Mouse (Mus musculus) hindbrain, embryonic 14.5 days (tissue): Measurements from ENCODE around the gene Pitpnm1. TPM values are rescaled to one million over a fixed set of nuclear protein-coding genes. Genes with fewer than 3 reads are reported as not detected.
A peak's percentile ranks its signal among the peaks of the same experiment; 100 is the strongest.

Source experiments
- ATAC-seq: fragments of 200-750 bp; cut with Nextera tagmentation; 2 replicates; pipeline ENCODE4 v1.8.0; 2017; ENCODE audit warnings: moderate number of reproducible peaks, mild to moderate bottlenecking, moderate TSS enrichment, moderate library complexity; ENCODE audit not compliant: low FRiP score
- DNase-seq: peaks from one replicate; pipeline ENCODE4 v3.0.0-alpha.2; 2015; ENCODE audit warnings: low spot score
- H3K27ac ChIP-seq: fragments of 300-500 bp; sonication (generic); 2 replicates; pipeline ENCODE4 v1.5.1; 2014; ENCODE audit warnings: mild to moderate bottlenecking, moderate library complexity
- H3K27me3 ChIP-seq: fragments of 300-500 bp; sonication (generic); 2 replicates; pipeline ENCODE4 v1.6.1; 2014; ENCODE audit warnings: mild to moderate bottlenecking, low read length, mixed read lengths; ENCODE audit not compliant: control insufficient read depth, insufficient read depth
- H3K36me3 ChIP-seq: fragments of 300-500 bp; sonication (generic); replicated peaks from 2 replicates; pipeline ENCODE4 v1.6.1; 2014; ENCODE audit not compliant: control insufficient read depth, insufficient read depth
- H3K4me1 ChIP-seq: fragments of 300-500 bp; sonication (generic); replicated peaks from 2 replicates; pipeline ENCODE4 v1.6.1; 2014; ENCODE audit warnings: antibody characterized with exemption, low read length, mixed read lengths; ENCODE audit not compliant: control insufficient read depth, insufficient read depth
- H3K4me2 ChIP-seq: fragments of 300-500 bp; sonication (generic); replicated peaks from 2 replicates; pipeline ENCODE4 v1.6.1; 2014; ENCODE audit warnings: mild to moderate bottlenecking, moderate library complexity
- H3K4me3 ChIP-seq: fragments of 300-500 bp; sonication (generic); replicated peaks from 2 replicates; pipeline ENCODE4 v1.5.1; 2014; ENCODE audit warnings: mild to moderate bottlenecking, low read length
- H3K9ac ChIP-seq: fragments of 300-500 bp; sonication (generic); 2 replicates; pipeline ENCODE4 v1.6.1; 2014
- H3K9me3 ChIP-seq: fragments of 300-500 bp; sonication (generic); 2 replicates; pipeline ENCODE4 v1.6.1; 2016; ENCODE audit warnings: low read length; ENCODE audit not compliant: control insufficient read depth
- WGBS: fragments of 180-500 bp; shearing (Covaris S2); extraction: QIAGEN DNeasy Blood & Tissue Kit; methylation state at CpG from one replicate; pipeline ENCODE4 v1.1.7; 2014; 5-methylcytosine and 5-hydroxymethylcytosine counted together
- polyA plus RNA-seq: library from polyadenylated mRNA; unstranded; fragments of >200 nt; fragmentation: Nextera tagmentation; extraction: Ambion mirVana; gene quantifications from 2 replicates; pipeline ENCODE4 v1.2.1, GENCODE M21; 2014

Gene Pitpnm1
- polyA plus RNA-seq, 1 experiment from 2014 or later, result 70.0 TPM

DNA sequence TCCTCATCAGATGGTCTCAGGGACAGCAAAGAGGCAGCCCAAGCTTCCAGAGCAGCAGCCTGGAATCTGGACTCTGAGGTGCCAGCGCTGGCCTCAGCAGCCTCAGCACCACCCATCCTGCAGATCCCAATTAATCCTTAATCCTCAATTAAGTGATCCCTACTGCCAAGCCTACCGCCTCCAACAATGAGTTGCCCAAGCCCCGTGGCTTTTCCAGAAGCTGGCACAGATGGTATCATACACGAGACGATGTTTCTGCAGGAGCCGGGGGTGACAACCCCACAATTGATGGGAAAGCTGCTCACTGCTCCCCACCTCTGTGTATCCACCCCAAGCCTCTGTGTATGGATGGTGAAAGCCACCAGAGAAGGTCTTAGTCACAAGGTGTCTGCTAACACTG lies 10.7 kb upstream of the Pitpnm1 start:
- no peak overlapping the region for H3K4me2 ChIP-seq

DNA sequence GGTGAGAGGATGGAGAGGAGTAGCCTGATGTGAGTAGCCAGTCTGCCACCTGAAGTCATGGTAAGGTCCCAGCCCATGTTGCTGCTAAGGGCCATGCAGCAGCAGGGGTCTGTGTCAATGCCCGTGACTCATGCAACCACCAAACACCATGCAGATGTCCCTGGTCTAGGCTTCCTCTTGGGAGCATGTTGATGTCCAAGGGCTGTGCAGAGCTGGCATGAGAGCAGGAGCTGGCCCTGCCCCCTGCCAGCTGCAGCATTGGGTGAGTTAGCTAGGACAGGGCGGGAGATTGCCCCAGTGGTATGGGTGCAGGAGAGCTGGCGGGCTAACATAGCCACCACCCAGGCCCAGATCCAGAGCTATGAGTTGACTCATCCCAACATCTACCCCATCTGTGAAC lies 9.4 kb upstream of the Pitpnm1 start:
- Histone ChIP-seq H3K4me2 (no peak overlapping the region), H3K9ac (no peak overlapping the region), H3K9me3 (no peaks in the 10 kb centered on the region), H3K27ac (no peak overlapping the region), H3K4me3 (no peak overlapping the region), H3K27me3 (no peaks in the 10 kb centered on the region), H3K4me1 (no peaks in the 10 kb centered on the region), H3K36me3 (no peaks in the 10 kb centered on the region)
- no peak for DNase-seq
- WGBS, result 81% methylated on average over 3 of the region's 3 CpGs
- ATAC-seq, result no peak

More for the DNA sequence above, 10.7 kb upstream of the Pitpnm1 start:
- Histone ChIP-seq H3K4me3 (no peak overlapping the region), H3K9ac (no peak overlapping the region), H3K9me3 (no peaks in the 10 kb centered on the region), H3K36me3 (no peaks in the 10 kb centered on the region), H3K27me3 (no peaks in the 10 kb centered on the region), H3K4me1 (no peaks in the 10 kb centered on the region), H3K27ac (no peak overlapping the region)
- DNase-seq (no peak), ATAC-seq (no peak)
- 81% methylated on average over 6 of the region's 6 CpGs for WGBS

DNA sequence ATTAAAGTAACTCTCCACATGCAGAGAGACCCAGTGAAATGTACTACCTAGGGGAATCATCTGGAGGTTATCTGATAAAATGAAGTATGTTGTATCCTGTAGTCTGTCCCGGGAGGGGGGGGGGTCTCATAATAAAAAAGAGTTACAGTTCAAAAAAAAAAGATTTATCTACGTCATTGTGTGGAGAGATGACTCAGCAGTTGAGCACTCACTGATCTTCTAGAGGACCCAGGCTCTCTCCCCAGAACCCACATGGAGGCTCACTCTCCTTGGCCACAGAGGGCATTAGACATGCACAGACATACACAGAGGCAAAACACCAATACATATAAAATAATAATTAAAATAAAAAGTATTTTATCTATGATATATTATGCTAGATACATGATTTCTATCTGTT lies 8.4 kb upstream of the Pitpnm1 start:
- no peaks in the 10 kb centered on the region for H3K36me3 ChIP-seq
- DNase-seq (no peak), ATAC-seq (no peak)
- H3K9ac ChIP-seq, result no peak overlapping the region
- H3K4me1 ChIP-seq, result peaks cover 6% of the 10 kb centered on the region; the same call in 1 of the 2 replicates
- no peak overlapping the region for H3K4me3 ChIP-seq
- no peaks in the 10 kb centered on the region for H3K9me3 ChIP-seq
- no peak overlapping the region for H3K27ac ChIP-seq
- H3K4me2 ChIP-seq, result no peak overlapping the region
- no peaks in the 10 kb centered on the region for H3K27me3 ChIP-seq
- WGBS, result 81% methylated on average over 2 of the region's 2 CpGs

DNA sequence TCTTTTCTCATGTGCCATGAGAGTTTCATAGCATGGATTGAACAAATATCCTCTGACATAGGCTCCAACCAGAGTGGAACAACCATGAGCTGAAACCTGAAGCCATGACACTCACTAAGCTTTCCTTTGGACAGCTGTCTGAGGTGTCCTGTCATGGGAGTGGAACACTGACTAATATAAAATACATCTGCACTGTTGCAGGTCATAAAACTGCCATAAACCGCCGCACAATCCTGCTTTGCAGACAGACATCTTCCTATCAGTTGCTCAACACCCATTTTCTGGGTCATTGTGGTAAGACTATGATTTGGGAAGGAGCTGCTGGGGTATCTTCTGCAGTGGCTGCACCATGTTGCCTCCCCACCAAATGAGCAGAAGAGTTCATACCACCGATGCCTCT lies 7.0 kb upstream of the Pitpnm1 start:
- H3K27ac ChIP-seq, result no peak overlapping the region
- no peak overlapping the region for H3K4me2 ChIP-seq
- H3K4me3 ChIP-seq, result no peak overlapping the region
- H3K36me3 ChIP-seq, result no peaks in the 10 kb centered on the region
- peaks cover 12% of the 10 kb centered on the region for H3K4me1 ChIP-seq
- no peaks in the 10 kb centered on the region for H3K27me3 ChIP-seq
- no peak for DNase-seq
- ATAC-seq, result no peak
- WGBS, result 91% methylated on average over 3 of the region's 3 CpGs
- no peak overlapping the region for H3K9ac ChIP-seq
- H3K9me3 ChIP-seq, result no peaks in the 10 kb centered on the region

DNA sequence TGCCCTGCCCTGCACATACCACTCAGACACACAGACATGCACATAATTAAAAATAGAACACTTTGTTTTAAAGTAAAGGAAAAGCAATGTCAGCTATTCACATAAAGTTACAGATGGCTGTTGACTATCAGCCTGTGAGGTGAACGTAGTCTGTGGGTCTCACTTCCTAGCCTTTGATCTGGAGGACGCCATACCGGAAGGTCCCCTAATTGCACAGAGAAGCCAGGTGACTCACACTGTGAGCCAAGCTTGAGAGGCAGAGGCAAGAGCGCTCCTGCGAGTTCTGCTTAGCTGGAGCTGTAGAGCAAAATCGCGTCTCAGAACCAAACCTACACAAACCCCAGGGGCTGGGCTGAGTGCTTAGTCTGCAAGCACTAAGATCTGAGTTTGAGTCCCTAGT lies 6.0 kb upstream of the Pitpnm1 start:
- 86% methylated on average over 7 of the region's 7 CpGs for WGBS
- Histone ChIP-seq H3K9me3 (no peaks in the 10 kb centered on the region), H3K4me3 (no peak overlapping the region), H3K9ac (no peak overlapping the region), H3K27ac (no peak overlapping the region), H3K36me3 (no peaks in the 10 kb centered on the region), H3K4me2 (no peak overlapping the region), H3K4me1 (peaks cover 18% of the 10 kb centered on the region), H3K27me3 (no peaks in the 10 kb centered on the region)
- DNase-seq (no peak), ATAC-seq (no peak)

DNA sequence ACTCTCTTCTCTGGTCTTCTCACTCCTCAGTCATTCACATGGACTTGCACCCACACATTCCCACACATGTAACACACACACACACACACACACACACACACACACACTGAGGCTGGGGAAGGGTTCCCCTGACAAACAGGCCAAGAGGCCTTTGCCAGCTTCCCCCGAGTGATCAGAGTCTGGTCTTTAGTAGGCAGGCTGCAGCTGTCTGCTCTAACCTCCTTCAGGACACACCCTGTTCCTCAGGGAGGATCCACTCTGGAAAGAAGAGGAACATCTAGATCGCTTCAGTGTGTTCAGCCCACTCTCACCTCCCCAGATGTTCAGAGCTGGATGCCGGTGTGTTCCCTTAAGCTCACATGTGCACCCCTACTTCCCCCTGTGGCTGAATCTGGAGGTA lies 5.5 kb upstream of the Pitpnm1 start:
- Histone ChIP-seq H3K36me3 (no peaks in the 10 kb centered on the region), H3K27ac (no peak overlapping the region), H3K9me3 (no peaks in the 10 kb centered on the region), H3K4me1 (peaks cover 24% of the 10 kb centered on the region), H3K9ac (no peak overlapping the region), H3K27me3 (no peaks in the 10 kb centered on the region), H3K4me2 (no peak overlapping the region), H3K4me3 (no peak overlapping the region)
- no peak for DNase-seq
- no peak for ATAC-seq
- 86% methylated on average over 3 of the region's 3 CpGs for WGBS

DNA sequence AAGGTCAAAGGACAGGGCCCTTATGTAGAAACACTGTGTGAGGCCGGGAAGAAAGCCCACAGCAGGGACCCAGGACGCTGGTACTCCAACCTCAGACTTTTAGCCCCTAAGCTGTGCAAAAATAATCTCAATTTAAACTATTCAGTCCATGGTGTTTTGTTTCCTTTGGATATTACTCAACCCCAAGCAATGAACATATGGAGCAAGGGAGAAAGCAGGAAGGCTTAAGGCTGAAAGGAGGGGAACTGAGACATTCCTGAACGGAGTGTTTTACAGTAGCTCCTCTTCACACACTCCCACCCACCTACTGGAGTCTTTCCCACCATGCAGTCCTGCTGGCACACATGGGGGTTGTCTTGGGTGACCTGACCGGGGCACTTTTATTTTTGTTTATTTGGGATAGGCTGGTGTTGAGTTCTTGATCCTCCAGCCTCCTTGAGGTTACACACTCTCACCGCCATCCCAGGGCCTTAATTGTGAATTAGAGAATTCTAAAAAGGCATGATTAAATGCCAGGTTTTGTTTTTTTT lies 5.0 kb upstream of the Pitpnm1 start:
- no peak for DNase-seq
- H3K4me1 ChIP-seq, result peaks cover 29% of the 10 kb centered on the region
- H3K4me3 ChIP-seq, result no peak overlapping the region
- H3K27me3 ChIP-seq, result no peaks in the 10 kb centered on the region
- H3K36me3 ChIP-seq, result no peaks in the 10 kb centered on the region
- no peak overlapping the region for H3K9ac ChIP-seq
- no peaks in the 10 kb centered on the region for H3K9me3 ChIP-seq
- H3K27ac ChIP-seq, result no peak overlapping the region
- 78% methylated on average over 5 of the region's 5 CpGs for whole genome bisulfite sequencing
- no peak overlapping the region for H3K4me2 ChIP-seq
- ATAC-seq, result no peak

DNA sequence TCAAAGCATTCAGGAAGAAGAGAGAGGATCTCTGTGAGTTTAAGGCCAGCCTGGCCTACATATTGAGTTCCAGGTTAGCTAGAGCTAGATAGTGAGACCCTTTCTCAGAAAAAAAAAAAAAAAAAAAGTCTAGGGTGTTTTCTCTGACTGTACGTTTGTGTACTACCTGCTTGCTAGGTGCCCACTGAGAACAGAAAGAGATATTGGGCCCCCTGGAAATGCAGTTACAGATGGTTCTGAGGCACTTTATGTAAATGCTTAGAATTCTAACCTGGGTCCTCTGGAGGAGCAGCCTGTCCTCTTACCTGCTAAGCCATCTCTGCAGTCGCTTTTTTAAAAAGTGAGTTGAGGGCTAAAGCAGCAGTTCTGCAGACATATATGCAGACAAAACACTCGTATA lies 4.0 kb upstream of the Pitpnm1 start:
- H3K9me3 ChIP-seq, result no peaks in the 10 kb centered on the region
- ATAC-seq (no peak), DNase-seq (no peak)
- H3K4me3 ChIP-seq, result peak overlapping the region; percentile 66; the same call in 1 of the 2 replicates
- 0 out of 2 replicates have a peak overlapping the region, but pooled peaks have one; percentile 89 for H3K27ac ChIP-seq
- no peak overlapping the region for H3K9ac ChIP-seq
- H3K4me2 ChIP-seq, result peak overlapping the region; percentile 73
- 68% methylated on average over 3 of the region's 3 CpGs for WGBS
- H3K27me3 ChIP-seq, result no peaks in the 10 kb centered on the region
- no peaks in the 10 kb centered on the region for H3K36me3 ChIP-seq
- peaks cover 38% of the 10 kb centered on the region for H3K4me1 ChIP-seq

DNA sequence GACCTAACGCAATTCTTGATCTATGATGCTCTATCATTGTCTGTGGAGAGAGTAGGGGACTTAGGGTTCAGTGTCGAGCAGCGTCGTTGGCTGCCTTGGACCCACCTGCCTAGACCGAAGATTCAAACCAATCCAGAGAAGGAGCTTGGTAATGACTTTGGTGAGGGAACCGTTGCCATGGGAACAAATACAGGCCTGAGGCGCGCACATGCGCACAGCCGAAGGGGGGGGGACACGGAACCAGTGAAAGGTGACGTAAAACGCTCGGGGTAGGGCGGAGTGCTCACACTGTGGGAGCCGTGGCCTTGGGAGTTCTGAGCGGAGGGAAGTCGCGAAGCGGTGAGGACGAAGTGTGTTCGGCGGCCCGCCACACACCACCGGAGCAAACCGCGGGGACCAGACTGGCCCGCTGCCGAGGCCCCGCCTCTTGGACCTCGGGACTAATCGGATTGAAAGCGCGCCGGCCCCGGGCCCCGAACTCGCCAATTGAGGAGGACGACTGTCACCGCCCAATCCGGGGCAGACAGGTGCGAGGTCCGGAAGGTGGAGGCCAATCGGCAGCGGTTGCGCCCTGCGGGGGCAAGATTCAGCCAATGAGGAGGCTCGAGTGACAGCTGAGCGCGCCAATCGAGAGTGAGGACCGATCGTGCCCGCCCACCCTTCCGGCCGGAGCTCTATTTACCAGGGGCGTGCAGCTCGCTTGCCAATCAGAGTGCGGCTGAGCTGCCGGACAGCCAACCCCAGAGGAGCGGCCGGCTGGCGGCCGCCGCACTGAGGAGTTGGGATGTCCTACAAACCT lies 3.0 kb upstream of the Pitpnm1 start, which contains the start of gene Cdk2ap2:
TSS of gene Cdk2ap2 (plus strand) at position 541 of the 799 bp plus-strand sequence.
- peak within 1 kb of the TSS; percentile 60 for H3K9ac ChIP-seq
- H3K27me3 ChIP-seq, result peaks cover 7% of the 10 kb centered on the region; the same call in 1 of the 2 replicates
- no peaks in the 10 kb centered on the region for H3K36me3 ChIP-seq
- H3K9me3 ChIP-seq, result no peaks in the 10 kb centered on the region
- H3K4me3 ChIP-seq, result peak within 1 kb of the TSS; percentile 66
- H3K27ac ChIP-seq, result peak within 1 kb of the TSS; percentile 89
- DNase-seq, result peak; percentile 99
- peak within 1 kb of the TSS; percentile 73 for H3K4me2 ChIP-seq
- under 1% methylated on average over 65 of the region's 65 CpGs for WGBS
- H3K4me1 ChIP-seq, result peaks cover 45% of the 10 kb centered on the region
- peak; percentile 94 for ATAC-seq
